Mouse (Mus musculus): Measurements from ENCODE around the gene Eps15.

Eps15 gene

GRCm38 (mm10) chr4:109279689-109280458 is at the start of gene Eps15:
TSS of gene Eps15 (plus strand) at chr4:109280268.
- DNase-seq (ENCODE audit: extremely low read depth, low read depth), result peak; percentile 61

DNA sequence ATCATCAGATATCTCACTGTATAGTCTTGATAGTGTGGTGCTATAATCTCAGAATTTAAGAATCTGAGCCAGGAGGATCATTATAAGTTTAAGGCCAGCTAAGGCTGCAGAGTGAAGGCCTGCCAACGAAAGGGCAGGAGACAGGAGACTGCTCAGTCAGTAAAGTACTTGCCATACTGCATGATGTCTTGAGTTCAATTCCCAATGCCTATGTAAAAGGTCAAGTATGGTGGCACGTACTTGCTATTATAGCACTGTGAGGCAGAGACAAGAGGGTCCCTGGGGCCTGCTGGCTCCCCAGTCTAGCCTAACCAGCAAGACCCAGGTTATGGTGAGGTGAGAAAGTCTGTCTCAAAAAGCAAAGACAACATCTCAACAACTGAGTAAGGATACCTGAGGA is 45.9 kb upstream of the Eps15 start, which contains the start of gene Calr4:
Gene Calr4, plus strand, starts transcription at position 301 of the 400 bp plus-strand sequence.
- DNase-seq (ENCODE audit: extremely low read depth, low read depth), result no peak

DNA sequence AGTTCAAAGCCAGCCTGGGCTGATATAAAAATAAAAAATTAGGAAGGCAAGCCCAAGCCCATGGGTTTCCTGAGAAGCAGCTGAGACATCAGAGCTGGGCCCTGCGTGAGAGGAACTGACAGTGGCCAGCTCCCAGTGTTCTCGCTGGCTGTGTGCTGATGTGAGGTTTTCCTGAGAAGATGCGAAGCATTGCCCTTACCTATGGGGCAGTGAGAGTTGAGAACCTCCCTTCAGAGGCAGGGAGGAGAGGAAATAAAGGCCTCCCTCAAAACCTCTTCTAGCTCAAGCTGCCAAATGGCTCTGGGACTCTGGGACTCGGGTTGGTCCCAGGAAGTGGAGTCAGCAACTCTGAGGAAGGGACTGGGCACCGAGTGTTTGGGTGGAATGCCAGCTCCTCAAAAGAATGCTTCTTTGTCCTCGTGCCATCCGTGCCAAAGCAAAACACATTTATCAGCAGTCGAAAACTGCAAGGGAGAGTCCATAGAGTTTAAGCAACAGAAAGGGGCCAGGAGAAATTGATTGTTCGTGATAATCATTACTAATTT is 45.2 kb upstream of the Eps15 start:
- DNase-seq (ENCODE audit: extremely low read depth, low read depth), result no peak

- DNase-seq (ENCODE audit: extremely low read depth, low read depth), result no peak
These were observed 43.7 kb upstream of the Eps15 start for GRCm38 (mm10) chr4:109236186-109236879.

DNA sequence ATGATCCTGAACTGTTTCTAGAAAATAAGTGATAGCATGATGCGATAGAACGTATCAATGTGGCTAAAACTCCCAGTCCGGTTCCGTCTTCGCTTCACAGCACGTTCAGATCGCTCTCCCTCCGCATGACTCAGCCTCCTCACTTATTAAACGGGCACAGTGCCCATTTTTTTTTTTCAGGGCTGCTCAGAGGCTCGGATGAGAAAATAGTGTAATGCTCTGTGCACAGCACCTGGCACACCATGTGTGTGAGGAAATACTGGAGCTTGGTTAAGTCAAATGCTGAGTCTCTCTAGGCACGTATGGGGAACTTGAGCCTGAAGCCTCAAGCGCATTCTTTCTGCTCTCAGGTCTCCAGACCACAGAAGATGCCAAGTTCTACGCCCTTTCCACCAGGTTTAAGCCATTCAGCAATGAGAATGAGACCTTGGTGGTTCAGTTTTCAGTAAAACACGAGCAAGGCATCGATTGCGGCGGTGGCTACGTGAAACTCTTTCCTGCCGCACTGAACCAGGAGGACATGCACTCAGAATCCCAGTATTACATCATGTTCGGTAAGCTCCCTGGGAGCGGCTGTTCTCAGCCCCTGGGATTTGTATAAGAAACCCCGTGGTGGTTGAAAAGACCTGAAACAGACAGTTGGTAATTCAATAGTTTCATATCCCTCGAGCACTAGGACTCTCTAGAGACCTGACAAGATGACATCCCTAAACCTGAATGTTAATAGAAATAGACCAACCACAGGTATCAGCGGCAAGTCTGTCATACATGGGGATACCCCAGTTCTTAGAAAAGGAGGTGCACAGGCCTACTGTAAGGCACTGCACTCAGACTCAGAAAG is 41.4 kb upstream of the Eps15 start:
- no peak for DNase-seq (ENCODE audit: extremely low read depth, low read depth)

GRCm38 (mm10) chr4:109241221-109241620 is 38.8 kb upstream of the Eps15 start:
- DNase-seq (ENCODE audit: extremely low read depth, low read depth), result no peak

DNA sequence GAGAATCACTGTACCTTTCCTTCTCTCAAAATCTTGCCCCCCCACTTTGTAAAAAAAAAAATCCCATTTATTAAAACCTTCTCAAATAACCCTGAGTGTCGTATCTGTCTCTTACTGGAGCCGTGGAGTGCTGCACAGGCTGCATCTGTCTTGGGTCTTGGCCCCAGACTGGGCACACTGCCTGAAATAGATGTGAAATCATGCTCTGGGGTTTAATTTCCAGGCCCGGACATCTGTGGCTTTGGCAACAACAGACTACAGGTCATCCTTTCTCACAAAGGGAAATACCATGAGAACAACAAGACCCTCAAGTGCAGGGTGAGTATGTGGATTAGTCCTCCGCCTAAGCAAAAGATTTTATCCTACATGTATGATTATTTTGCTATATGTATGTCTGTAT is 38.1 kb upstream of the Eps15 start:
- no peak for DNase-seq (ENCODE audit: extremely low read depth, low read depth)

- DNase-seq (ENCODE audit: extremely low read depth, low read depth), result no peak
These were observed 35.6 kb upstream of the Eps15 start for GRCm38 (mm10) chr4:109244506-109244905.

DNA sequence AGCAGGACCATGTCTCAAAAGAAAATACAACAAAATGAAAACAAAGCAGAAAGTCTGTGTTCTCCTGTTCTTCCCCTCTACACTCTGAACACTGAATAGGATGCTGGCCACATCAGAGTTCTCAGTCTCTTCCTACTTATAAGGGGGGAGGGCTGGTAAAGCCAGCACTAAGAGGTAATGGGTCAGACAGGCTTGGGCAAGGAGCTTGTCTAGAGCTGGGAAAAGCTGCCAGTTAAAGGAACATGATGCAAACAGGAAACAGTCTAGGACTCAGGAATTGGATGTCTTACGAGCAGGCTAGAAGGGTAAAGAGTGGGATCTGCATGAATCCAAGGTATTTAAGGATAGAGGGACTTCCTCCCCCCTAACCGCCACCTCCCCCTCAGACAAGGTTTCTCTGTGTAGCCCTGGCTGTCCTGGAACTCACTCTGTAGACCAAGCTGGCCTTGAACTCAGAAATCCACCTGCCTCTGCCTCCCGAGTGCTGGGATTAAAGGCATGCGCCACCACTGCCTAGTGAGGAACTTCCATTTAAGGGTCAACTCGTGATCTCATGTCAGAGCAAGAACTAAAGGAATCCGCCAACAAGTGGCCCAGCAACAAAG is 35.0 kb upstream of the Eps15 start:
- no peak for DNase-seq (ENCODE audit: extremely low read depth, low read depth)

DNA sequence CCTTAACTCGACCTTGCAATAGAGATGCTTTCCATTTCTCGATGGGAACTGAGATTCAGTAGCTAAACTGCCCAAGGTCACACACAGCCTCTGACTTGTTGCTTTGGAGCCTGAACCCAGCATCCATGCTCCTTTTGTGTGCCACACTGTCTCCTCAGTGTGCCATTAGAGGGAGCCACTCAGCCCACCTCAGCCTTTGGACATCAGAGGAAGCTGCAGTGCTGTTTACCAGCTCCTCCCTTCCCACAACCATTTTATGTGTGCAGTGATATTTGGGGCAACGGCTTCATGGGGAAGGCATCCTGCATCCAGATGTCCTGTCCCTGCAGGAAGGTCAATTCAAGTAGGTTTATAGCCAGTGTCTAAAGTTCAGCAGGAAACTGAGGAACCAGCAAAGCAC is 28.5 kb upstream of the Eps15 start:
- no peak for DNase-seq (ENCODE audit: extremely low read depth, low read depth)

- DNase-seq (ENCODE audit: extremely low read depth, low read depth), result no peak
These were observed 27.9 kb upstream of the Eps15 start for GRCm38 (mm10) chr4:109252199-109252598.

DNA sequence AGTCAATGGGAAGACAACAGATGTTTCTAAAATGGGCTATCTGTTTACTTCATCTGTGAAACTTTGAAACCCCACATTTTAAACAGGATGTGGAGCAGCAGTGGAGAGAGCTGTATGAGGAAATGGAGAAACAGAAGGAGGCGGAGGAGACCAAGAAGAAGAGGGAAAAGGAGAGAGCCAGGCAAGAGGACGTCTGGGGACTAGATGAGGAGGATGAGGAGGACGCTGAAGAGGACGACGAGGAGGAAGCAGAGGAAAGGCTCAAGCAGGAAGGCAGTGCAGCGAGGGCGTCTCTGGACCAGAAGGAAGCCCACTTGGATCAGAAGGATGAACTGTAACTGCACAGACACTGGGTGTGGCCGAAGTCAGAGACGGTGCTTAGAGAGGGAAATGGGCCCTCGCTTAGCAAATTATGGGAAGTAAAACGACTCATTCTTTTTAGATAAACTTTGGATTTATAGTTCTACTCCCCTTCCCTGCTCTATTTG is 26.4 kb upstream of the Eps15 start:
- no peak for DNase-seq (ENCODE audit: extremely low read depth, low read depth)

GRCm38 (mm10) chr4:109254511-109254910 is 25.6 kb upstream of the Eps15 start:
- DNase-seq (ENCODE audit: extremely low read depth, low read depth), result no peak

- DNase-seq (ENCODE audit: extremely low read depth, low read depth), result no peak
These were observed 24.7 kb upstream of the Eps15 start for GRCm38 (mm10) chr4:109255321-109255720.

DNA sequence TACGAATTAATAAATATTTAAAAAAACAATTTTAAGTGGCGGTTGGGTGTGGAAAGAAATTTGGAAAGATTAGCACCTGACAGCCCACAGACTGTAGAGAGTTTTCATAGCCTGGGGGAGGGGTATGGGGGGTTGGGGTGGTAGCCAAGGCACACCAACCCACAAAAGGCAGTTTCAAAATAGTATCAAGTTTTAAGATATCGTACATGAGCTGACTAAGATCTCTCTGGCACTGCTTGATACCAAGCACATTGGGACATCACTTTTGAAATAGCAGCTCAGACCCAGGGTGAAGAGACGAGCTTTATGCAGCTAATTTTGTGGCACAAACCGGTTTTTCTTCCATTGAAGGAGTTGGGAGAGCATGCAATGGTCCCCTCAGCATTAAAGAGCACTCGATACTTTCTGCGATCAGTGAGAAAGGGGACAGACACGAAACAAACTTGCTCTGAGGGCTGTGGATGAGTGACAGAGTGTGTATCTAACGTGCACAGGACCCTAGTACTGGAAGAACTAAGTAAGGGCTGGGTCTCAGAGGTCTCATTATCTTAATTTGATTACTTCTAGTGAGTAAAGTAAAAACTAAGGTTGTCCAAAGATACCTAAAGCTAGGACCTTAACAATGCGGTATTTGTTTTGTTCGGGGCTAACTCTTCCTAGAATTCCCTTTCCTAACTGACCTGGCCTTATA is 24.2 kb upstream of the Eps15 start:
- no peak for DNase-seq (ENCODE audit: extremely low read depth, low read depth)

DNA sequence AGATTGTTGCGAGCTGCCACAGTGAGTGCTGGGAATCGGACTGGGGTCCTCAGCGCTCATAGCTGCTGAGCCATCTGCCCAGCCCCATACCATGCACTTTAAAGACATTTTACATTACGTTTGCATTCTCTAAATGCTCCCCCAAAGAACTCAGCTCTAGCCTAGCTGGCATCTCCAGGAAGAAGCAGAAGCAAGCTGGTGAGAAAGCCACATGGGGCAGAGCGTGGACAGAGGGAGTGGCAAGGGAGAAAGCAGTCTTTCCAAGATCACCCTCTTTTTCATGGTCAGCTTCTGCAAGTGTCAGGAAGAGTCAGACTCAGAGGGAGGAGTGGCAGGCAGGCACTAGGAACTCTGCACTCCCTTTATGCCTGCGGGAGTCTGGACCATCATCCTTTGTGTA is 23.3 kb upstream of the Eps15 start:
- no peak for DNase-seq (ENCODE audit: extremely low read depth, low read depth)

GRCm38 (mm10) chr4:109257639-109258038 is 22.4 kb upstream of the Eps15 start:
- DNase-seq (ENCODE audit: extremely low read depth, low read depth), result no peak

DNA sequence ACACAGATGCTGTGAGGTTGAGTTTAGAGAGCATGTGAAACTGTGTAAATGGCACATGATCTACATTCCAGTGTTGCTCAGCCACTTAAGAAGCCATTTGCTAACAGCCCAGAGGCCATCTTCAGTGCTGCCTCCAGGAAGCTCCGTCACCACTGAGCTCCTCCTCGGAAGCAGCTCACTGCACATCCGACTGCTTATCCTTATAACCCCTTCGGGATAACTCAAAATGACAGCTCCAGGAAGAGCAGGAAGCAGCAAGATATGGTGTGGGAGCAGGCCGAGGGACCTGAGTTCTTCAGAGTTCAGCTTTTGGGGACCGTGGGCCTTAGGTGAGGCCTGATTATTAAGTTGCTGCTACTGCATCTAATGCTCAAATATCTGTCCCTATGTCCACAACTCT is 18.0 kb upstream of the Eps15 start:
- DNase-seq (ENCODE audit: extremely low read depth, low read depth), result no peak

DNA sequence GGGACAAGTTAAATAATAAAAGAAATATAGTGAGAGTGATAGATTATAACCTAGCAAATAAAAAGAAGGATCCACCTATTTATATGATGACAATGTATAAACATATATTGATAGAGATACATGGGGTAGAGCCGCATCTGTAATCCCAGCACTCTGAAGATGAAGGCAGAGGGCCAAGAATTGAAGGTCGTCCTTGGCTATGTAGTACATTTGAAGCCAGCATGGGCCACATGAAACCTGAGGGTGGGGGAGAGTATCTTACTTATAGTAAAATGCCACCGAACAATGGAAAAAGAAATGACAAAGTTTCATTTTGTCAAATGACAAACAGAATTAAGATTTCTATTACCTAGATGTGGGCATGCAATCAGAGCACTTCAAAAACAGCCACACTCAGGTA is 14.0 kb upstream of the Eps15 start:
- DNase-seq (ENCODE audit: extremely low read depth, low read depth), result no peak

- no peak for DNase-seq (ENCODE audit: extremely low read depth, low read depth)
These were observed 13.3 kb upstream of the Eps15 start for GRCm38 (mm10) chr4:109266744-109267143.

- DNase-seq (ENCODE audit: extremely low read depth, low read depth), result no peak
These were observed 12.6 kb upstream of the Eps15 start for GRCm38 (mm10) chr4:109267452-109267851.

All from MEL-GATA-1-ER (cell line).